Mouse (Mus musculus) cerebellum, postnatal 10 days (tissue): ENCODE measurements around the gene Sema4d.
"Not testable (repeated sequence)": the region's sequence is repeated elsewhere in the genome, so short reads cannot be mapped to it uniquely, and the experiment has no call there.

Source experiments
- DNase-seq, 2 experiments: peaks; one replicate each; pipeline ENCODE4 v3.0.0; 2021; ENCODE audit warnings: mixed read lengths in 2 of 2

Sema4d gene

GRCm38 (mm10) chr13:51668195-51668594, 125.4 kb downstream of the Sema4d start:
- DNase-seq = not testable (repeated sequence)

DNA sequence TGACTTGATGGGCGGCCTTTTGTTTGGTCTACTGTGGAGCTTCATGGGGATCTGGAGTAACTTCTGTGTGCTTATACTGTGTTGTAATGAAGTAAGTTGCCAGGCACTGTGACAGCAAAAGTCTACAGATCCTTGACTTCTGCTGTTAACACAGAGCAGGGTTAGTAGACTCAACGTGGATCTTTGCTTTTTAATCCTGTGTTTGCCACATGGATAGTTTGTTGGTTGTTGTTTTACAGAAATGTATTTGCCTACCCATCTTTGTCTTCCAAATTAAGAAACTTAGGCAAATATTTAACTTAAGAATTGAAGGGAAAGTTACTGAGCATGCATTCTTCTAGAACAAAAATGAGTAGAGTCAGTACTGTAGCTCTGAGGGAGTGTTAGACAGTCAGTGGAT, 130.0 kb downstream of the Sema4d start:
- DNase-seq = no peak

- no peak for DNase-seq
These were observed 134.0 kb downstream of the Sema4d start for GRCm38 (mm10) chr13:51659573-51659972.

GRCm38 (mm10) chr13:51658094-51658493, 135.5 kb downstream of the Sema4d start:
- DNase-seq = no peak

GRCm38 (mm10) chr13:51656516-51657235, 136.9 kb downstream of the Sema4d start:
- no peak for DNase-seq

GRCm38 (mm10) chr13:51653961-51654360, 139.6 kb downstream of the Sema4d start:
- DNase-seq = no peak

GRCm38 (mm10) chr13:51653159-51653558, 140.4 kb downstream of the Sema4d start:
- DNase-seq = no peak

DNA sequence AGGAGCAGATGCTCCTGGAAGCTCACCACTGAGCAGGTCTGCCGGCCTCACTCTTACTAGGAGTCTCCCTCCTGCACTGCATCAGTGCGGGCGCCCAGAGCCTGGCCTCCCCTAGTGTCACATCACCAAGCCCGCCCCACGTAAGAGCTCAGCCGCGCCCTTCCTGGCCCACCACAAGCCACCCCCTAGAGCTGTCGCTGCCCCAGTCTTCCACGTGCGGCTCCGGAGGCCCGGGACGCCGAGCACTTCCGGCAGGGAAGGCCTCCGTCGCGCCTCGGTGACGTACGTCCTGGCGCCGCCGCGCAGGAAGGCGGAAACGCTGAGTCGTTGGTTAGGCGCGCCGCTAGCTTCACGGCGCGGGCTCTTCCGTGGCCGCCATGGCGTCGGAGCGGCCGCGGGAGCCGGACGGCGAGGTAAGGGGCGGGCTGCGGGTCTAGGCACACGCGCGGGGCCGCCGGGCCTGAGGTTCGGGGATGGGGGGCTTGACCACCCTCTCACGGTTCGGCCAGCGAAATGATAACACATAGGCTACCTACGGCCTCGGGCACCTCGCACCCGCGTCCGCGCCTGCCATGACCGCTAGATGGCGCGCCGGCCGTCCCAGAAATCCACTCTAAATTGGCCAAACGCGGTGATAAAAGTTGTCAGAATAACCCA, 142.0 kb downstream of the Sema4d start, which contains the start of gene Secisbp2:
Gene Secisbp2 (plus strand): TSS at position 290 of the 657 bp plus-strand sequence.
- DNase-seq = peak; percentile 98

GRCm38 (mm10) chr13:51649740-51650139, 143.8 kb downstream of the Sema4d start:
- no peak for DNase-seq

- DNase-seq = no peak
These were observed 145.3 kb downstream of the Sema4d start for GRCm38 (mm10) chr13:51648237-51648636.

- no peak for DNase-seq
These were observed 145.8 kb downstream of the Sema4d start for GRCm38 (mm10) chr13:51647770-51648169.

- DNase-seq = no peak
These were observed 147.1 kb downstream of the Sema4d start for GRCm38 (mm10) chr13:51646362-51647027.

GRCm38 (mm10) chr13:51645872-51646271, 147.7 kb downstream of the Sema4d start:
- DNase-seq = peak in 1 of 2 experiments; percentile 16

DNA sequence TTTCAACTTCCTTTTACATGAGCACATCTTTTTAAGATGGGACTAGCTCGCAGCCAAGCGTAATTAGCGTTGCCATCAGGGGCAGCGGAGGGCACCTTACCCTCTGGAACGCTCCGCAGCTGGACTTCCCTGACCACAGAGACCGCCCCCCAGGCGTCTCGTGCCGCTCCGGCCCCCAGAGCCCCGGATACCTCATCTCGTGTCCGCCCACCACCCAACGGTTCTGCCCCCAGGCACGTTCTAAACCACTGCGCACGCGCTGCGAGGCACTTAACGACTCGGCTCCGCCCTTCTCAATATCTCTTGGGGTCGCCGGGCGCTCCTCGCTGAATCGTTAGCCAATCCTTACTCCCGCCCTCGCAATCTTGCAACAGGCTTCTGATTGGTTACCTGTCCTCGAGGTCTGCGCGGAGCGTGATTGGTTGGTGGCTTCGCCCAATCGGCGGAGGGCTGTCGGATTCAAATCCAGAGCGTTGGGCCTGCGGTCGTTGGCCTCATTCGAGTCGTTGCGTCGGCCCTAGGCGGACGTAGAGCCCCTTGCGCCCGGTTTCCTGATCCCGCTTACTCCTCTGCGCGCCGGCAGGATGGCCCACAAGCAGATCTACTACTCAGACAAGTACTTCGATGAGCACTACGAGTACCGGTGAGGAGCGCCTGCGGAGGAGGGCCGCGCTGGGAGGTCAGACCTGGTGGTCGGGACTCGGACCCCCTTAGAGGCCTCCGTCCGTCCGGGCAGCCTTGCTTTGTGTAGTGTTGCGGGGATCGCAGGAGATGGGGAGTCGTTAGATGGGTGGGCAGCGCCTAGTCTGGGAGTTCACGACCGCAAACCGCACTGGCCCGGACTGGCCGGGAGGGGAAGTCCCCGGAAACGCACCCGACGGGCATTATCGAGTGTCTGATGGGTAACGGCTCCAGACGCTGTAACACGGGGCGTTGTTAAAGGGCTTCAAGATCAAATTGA, 148.4 kb downstream of the Sema4d start, which contains the start of gene Cks2:
Gene Cks2 (plus strand): TSS at position 404 of the 961 bp plus-strand sequence.
- DNase-seq = peak; percentile 97 to 98

GRCm38 (mm10) chr13:51643924-51644828, 149.4 kb downstream of the Sema4d start:
- DNase-seq = peak; percentile 10 to 14

GRCm38 (mm10) chr13:51642171-51642778, 151.3 kb downstream of the Sema4d start:
- DNase-seq = no peak

GRCm38 (mm10) chr13:51641424-51641823, 152.1 kb downstream of the Sema4d start:
- DNase-seq = no peak

GRCm38 (mm10) chr13:51638958-51639357, 154.6 kb downstream of the Sema4d start:
- DNase-seq = no peak
